Mouse (Mus musculus): ENCODE measurements around the gene S100a10. TPM values are rescaled to one million over a fixed set of nuclear protein-coding genes. Genes with fewer than 3 reads are reported as not detected.

The S100a10 gene
- polyA plus RNA-seq (2014; fragmentation: Nextera tagmentation; extraction: Ambion mirVana) = 407 and 546 TPM in 2 replicates

- WGBS = 1% methylated on average over 30 of the region's 39 CpGs
- peak; percentile 91 for ATAC-seq (ENCODE audit: low FRiP score, low TSS enrichment)
- H3K36me3 ChIP-seq (ENCODE audit: control insufficient read depth, insufficient read depth, low read length) = no peaks in the 10 kb centered on the region
Measured at GRCm38 (mm10) chr3:93554981-93555877, at the start of gene S100a10. S100a10 (plus strand) TSS chr3:93555080.

GRCm38 (mm10) chr3:93505960-93506863 lies 48.7 kb upstream of the S100a10 start:
- H3K36me3 ChIP-seq (ENCODE audit: control insufficient read depth, insufficient read depth, low read length) = no peaks in the 10 kb centered on the region
- peak overlapping the region; percentile 8; the same call in 1 of the 2 replicates for H3K4me3 ChIP-seq (ENCODE audit: low read length)
- H3K9me3 ChIP-seq (ENCODE audit: control insufficient read depth, low read length) = no peaks in the 10 kb centered on the region
- H3K4me2 ChIP-seq (replicated peaks; ENCODE audit: low read depth, low read length) = peak overlapping the region; percentile 26
- H3K27me3 ChIP-seq (ENCODE audit: control insufficient read depth, insufficient read depth, low read length) = no peaks in the 10 kb centered on the region
- H3K9ac ChIP-seq (ENCODE audit: low read depth, low read length) = no peak overlapping the region
- peak overlapping the region; percentile 62; the same call in 1 of the 2 replicates for H3K27ac ChIP-seq (ENCODE audit: low read depth, low read length)
- no peaks in the 10 kb centered on the region; the same call in 1 of the 2 replicates for H3K4me1 ChIP-seq (ENCODE audit: control insufficient read depth, insufficient read depth, low read length)
- WGBS = 40% methylated on average over 30 of the region's 30 CpGs
- ATAC-seq (ENCODE audit: low FRiP score, low TSS enrichment) = peak; percentile 87

More at GRCm38 (mm10) chr3:93554981-93555877, at the start of gene S100a10:
- H3K4me3 ChIP-seq (ENCODE audit: low read length) = peak within 1 kb of the TSS; percentile 67
- H3K9me3 ChIP-seq (ENCODE audit: control insufficient read depth, low read length) = no peaks in the 10 kb centered on the region
- H3K9ac ChIP-seq (ENCODE audit: low read depth, low read length) = peak within 1 kb of the TSS; percentile 79
- H3K27me3 ChIP-seq (ENCODE audit: control insufficient read depth, insufficient read depth, low read length) = no peaks in the 10 kb centered on the region
- peaks cover 12% of the 10 kb centered on the region for H3K4me1 ChIP-seq (ENCODE audit: control insufficient read depth, insufficient read depth, low read length)
- H3K4me2 ChIP-seq (replicated peaks; ENCODE audit: low read depth, low read length) = peak within 1 kb of the TSS; percentile 90
- peak within 1 kb of the TSS; percentile 72 for H3K27ac ChIP-seq (ENCODE audit: low read depth, low read length)

- Histone ChIP-seq H3K4me3 (ENCODE audit: low read length) (no peak overlapping the region), H3K36me3 (ENCODE audit: control insufficient read depth, insufficient read depth, low read length) (no peaks in the 10 kb centered on the region), H3K9me3 (ENCODE audit: control insufficient read depth, low read length) (no peaks in the 10 kb centered on the region), H3K4me1 (ENCODE audit: control insufficient read depth, insufficient read depth, low read length) (no peaks in the 10 kb centered on the region; the same call in 1 of the 2 replicates), H3K9ac (ENCODE audit: low read depth, low read length) (no peak overlapping the region), H3K27ac (ENCODE audit: low read depth, low read length) (no peak overlapping the region), H3K27me3 (ENCODE audit: control insufficient read depth, insufficient read depth, low read length) (no peaks in the 10 kb centered on the region), H3K4me2 (replicated peaks; ENCODE audit: low read depth, low read length) (no peak overlapping the region)
- ATAC-seq (ENCODE audit: low FRiP score, low TSS enrichment) = peak; percentile 18; the same call in 1 of the 2 replicates
- 70% methylated on average over 5 of the region's 5 CpGs for WGBS
Measured at GRCm38 (mm10) chr3:93506881-93507325, 48.0 kb upstream of the S100a10 start.

DNA sequence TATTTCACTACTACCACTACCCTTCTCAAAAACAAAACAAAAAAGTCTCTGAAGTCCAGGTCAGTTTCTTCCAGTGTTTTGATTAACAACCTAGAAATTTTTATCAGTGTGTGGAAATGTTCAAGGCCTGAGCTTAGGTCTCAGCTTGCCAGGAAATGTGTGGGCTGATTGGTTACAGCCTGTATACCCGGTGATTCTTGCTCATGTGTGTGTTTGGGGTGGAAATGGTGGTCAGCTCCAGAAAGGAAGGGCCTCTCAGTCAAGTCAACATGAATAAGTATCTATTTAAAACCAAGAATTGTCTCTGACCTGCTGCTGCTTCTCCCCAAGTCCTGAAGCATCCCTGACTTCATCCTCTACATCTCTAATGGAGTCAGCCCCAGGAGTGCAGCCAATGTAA lies 45.6 kb upstream of the S100a10 start:
- H3K4me3 ChIP-seq (ENCODE audit: low read length) = no peak overlapping the region
- no peak overlapping the region for H3K4me2 ChIP-seq (replicated peaks; ENCODE audit: low read depth, low read length)
- H3K4me1 ChIP-seq (ENCODE audit: control insufficient read depth, insufficient read depth, low read length) = no peaks in the 10 kb centered on the region; the same call in 1 of the 2 replicates
- H3K27me3 ChIP-seq (ENCODE audit: control insufficient read depth, insufficient read depth, low read length) = no peaks in the 10 kb centered on the region
- H3K36me3 ChIP-seq (ENCODE audit: control insufficient read depth, insufficient read depth, low read length) = no peaks in the 10 kb centered on the region
- WGBS = 36% methylated on average over 1 of the region's 1 CpGs
- no peak overlapping the region for H3K9ac ChIP-seq (ENCODE audit: low read depth, low read length)
- H3K9me3 ChIP-seq (ENCODE audit: control insufficient read depth, low read length) = no peaks in the 10 kb centered on the region
- no peak overlapping the region for H3K27ac ChIP-seq (ENCODE audit: low read depth, low read length)
- no peak for ATAC-seq (ENCODE audit: low FRiP score, low TSS enrichment)

- no peak overlapping the region for H3K4me3 ChIP-seq (ENCODE audit: low read length)
- no peaks in the 10 kb centered on the region for H3K27me3 ChIP-seq (ENCODE audit: control insufficient read depth, insufficient read depth, low read length)
- no peak overlapping the region for H3K4me2 ChIP-seq (replicated peaks; ENCODE audit: low read depth, low read length)
- H3K36me3 ChIP-seq (ENCODE audit: control insufficient read depth, insufficient read depth, low read length) = no peaks in the 10 kb centered on the region
- H3K9ac ChIP-seq (ENCODE audit: low read depth, low read length) = no peak overlapping the region
- 50% methylated on average over 1 of the region's 1 CpGs for WGBS
- ATAC-seq (ENCODE audit: low FRiP score, low TSS enrichment) = no peak
- H3K4me1 ChIP-seq (ENCODE audit: control insufficient read depth, insufficient read depth, low read length) = no peaks in the 10 kb centered on the region; the same call in 1 of the 2 replicates
- no peaks in the 10 kb centered on the region for H3K9me3 ChIP-seq (ENCODE audit: control insufficient read depth, low read length)
- no peak overlapping the region for H3K27ac ChIP-seq (ENCODE audit: low read depth, low read length)
Measured at GRCm38 (mm10) chr3:93511036-93511435, 43.8 kb upstream of the S100a10 start.

DNA sequence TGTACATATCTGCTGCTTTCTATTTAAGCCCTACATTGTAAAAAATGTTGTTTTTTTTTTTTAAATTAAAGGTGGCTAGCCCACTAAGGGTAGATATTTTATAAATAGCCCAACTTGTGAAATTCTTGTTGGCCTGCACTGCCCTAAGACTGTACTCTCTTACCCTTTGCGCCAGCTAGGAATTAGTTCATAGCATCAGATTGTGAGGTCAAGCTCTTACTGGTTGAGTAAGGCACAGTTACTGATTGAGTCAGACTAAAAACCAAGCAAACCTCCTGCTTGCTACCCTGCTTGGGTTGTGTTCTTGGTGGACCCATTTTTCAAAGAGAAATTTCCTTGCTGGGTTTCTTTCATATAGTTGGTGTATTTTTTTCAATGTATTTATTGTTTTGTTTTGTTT lies 43.1 kb upstream of the S100a10 start:
- ATAC-seq (ENCODE audit: low FRiP score, low TSS enrichment) = no peak
- Histone ChIP-seq H3K9ac (ENCODE audit: low read depth, low read length) (no peak overlapping the region), H3K9me3 (ENCODE audit: control insufficient read depth, low read length) (no peaks in the 10 kb centered on the region), H3K4me1 (ENCODE audit: control insufficient read depth, insufficient read depth, low read length) (no peaks in the 10 kb centered on the region; the same call in 1 of the 2 replicates), H3K27me3 (ENCODE audit: control insufficient read depth, insufficient read depth, low read length) (no peaks in the 10 kb centered on the region), H3K27ac (ENCODE audit: low read depth, low read length) (no peak overlapping the region), H3K4me3 (ENCODE audit: low read length) (no peak overlapping the region), H3K36me3 (ENCODE audit: control insufficient read depth, insufficient read depth, low read length) (no peaks in the 10 kb centered on the region), H3K4me2 (replicated peaks; ENCODE audit: low read depth, low read length) (no peak overlapping the region)
- 92% methylated on average over 1 of the region's 1 CpGs for WGBS

DNA sequence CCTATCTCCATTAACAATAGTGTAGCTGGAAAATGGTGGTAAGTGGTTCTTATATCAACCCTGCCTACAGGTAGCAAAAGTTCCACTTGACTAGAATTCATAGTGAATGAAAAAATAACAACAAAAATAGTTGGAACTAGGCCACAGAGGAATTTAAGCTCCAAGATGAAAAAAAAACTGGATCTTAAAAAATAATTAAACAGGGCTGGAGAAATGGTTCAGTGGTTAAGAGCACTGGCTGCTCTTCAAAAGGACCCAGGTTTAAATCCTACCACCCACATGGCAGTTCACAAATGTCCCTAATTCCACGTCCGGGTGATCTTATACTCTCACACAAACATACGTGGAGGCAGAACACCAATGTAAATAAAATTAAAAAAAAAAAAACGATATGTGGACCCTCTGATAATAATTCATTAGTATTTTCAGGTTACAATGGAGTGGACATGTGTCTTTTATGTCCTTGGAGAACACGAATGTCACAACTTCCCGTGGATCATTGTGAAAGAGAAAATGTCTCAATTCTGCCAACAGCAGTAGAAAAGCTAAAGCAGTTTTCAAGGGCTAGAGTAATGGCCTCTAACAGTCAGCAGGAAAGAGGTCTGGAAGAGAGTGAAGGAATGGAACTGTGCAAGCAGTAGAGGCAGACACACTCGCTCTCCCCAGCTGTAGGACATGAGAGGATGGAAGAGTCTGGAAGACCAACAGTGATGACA lies 42.3 kb upstream of the S100a10 start:
- no peak overlapping the region for H3K27ac ChIP-seq (ENCODE audit: low read depth, low read length)
- 75% methylated on average over 7 of the region's 7 CpGs for WGBS
- H3K27me3 ChIP-seq (ENCODE audit: control insufficient read depth, insufficient read depth, low read length) = no peaks in the 10 kb centered on the region
- H3K9me3 ChIP-seq (ENCODE audit: control insufficient read depth, low read length) = no peaks in the 10 kb centered on the region
- no peak overlapping the region for H3K4me2 ChIP-seq (replicated peaks; ENCODE audit: low read depth, low read length)
- no peaks in the 10 kb centered on the region for H3K36me3 ChIP-seq (ENCODE audit: control insufficient read depth, insufficient read depth, low read length)
- no peak overlapping the region for H3K4me3 ChIP-seq (ENCODE audit: low read length)
- no peak for ATAC-seq (ENCODE audit: low FRiP score, low TSS enrichment)
- H3K9ac ChIP-seq (ENCODE audit: low read depth, low read length) = no peak overlapping the region
- H3K4me1 ChIP-seq (ENCODE audit: control insufficient read depth, insufficient read depth, low read length) = no peaks in the 10 kb centered on the region; the same call in 1 of the 2 replicates

DNA sequence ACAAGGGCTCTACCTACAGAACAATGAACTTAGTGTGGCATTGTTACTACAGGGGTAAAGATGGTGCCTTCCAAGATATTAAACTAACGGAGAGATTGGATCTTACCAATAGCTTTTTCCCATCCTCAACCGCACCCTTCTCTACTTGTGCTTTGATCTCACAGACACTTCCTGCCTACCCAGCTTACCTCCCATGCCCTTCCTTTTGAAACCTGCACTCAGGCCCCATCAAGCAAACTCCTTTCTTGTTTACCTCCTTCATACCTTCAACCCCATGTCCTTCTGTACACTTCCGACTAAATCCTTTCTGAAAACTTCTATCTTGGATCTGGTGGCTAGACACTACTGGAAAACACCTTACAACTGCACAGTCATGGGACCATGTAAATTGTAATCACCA lies 40.3 kb upstream of the S100a10 start:
- no peaks in the 10 kb centered on the region for H3K36me3 ChIP-seq (ENCODE audit: control insufficient read depth, insufficient read depth, low read length)
- H3K9ac ChIP-seq (ENCODE audit: low read depth, low read length) = no peak overlapping the region
- H3K4me1 ChIP-seq (ENCODE audit: control insufficient read depth, insufficient read depth, low read length) = no peaks in the 10 kb centered on the region
- H3K27me3 ChIP-seq (ENCODE audit: control insufficient read depth, insufficient read depth, low read length) = no peaks in the 10 kb centered on the region
- H3K4me2 ChIP-seq (replicated peaks; ENCODE audit: low read depth, low read length) = no peak overlapping the region
- H3K27ac ChIP-seq (ENCODE audit: low read depth, low read length) = no peak overlapping the region
- ATAC-seq (ENCODE audit: low FRiP score, low TSS enrichment) = no peak
- no peak overlapping the region for H3K4me3 ChIP-seq (ENCODE audit: low read length)
- 94% methylated on average over 3 of the region's 3 CpGs for WGBS
- H3K9me3 ChIP-seq (ENCODE audit: control insufficient read depth, low read length) = no peaks in the 10 kb centered on the region
